Mouse (Mus musculus): ENCODE measurements around the gene Ptbp1. TPM values are rescaled to one million over a fixed set of nuclear protein-coding genes. Genes with fewer than 3 reads are reported as not detected.
A peak's percentile ranks its signal among the peaks of the same experiment; 100 is the strongest.

The Ptbp1 gene
- 47.5 and 74.0 TPM in 2 replicates for polyA plus RNA-seq (2014; fragmentation: Nextera tagmentation; extraction: Ambion mirVana)

DNA sequence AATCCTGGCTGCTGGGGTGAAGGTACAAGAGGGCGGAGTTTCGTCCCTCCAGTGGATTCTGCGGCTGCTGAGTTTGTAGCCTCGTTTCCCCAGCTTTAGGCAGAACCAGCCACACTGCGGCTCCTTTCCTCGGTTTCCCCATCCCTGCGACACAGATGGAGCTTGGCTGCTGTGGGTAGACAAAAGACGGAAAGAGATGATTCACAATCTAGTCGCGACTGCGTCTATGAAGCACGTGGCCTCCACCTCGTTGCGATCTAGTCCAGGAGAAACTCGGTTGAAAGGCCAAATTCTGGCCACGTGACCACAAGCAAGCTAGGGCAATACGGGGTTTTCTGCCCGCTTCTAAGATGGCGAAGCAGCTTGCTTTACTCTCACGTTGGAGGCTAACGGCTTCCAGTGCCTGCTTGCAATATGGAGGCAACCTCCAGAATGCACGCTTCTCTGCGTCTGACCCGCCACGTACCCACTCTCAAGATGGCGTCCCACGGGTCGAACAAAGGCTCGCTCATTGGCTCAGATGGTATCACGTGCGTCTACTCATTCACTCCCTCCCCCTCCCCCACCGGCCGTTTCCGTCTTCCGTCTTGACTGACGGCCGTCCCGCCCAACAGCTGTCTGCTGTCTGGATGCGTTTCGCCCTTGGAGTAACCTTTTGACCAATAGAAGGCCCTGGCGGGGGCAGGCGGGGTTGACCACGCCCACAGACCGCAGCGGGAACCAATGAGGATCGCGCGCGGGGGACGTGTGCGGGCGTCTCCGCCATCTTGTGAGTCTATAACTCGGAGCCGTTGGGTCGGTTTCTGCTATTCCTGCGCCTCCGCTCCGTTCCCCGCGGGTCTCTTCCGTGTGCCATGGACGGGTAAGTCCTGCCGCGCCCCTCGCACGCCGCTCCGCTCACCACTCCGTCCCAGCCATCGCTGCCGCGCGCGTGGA lies at the start of gene Ptbp1:
TSS of gene Ptbp1 (plus strand) at position 568 of the 936 bp plus-strand sequence.
- DNase-seq = peak; percentile 100
- Histone ChIP-seq H3K27ac (replicated peaks; ENCODE audit: low read depth, low read length) (peak within 1 kb of the TSS; percentile 100), H3K4me1 (ENCODE audit: control insufficient read depth, insufficient read depth, low read length) (peaks cover 56% of the 10 kb centered on the region), H3K4me2 (ENCODE audit: low read length) (peak within 1 kb of the TSS; percentile 93), H3K36me3 (ENCODE audit: control insufficient read depth, insufficient read depth, low read length) (peaks cover 18% of the 10 kb centered on the region), H3K9me3 (ENCODE audit: control insufficient read depth, low read length) (no peaks in the 10 kb centered on the region), H3K9ac (replicated peaks; ENCODE audit: low read length) (peak within 1 kb of the TSS; percentile 93), H3K4me3 (replicated peaks; ENCODE audit: low read depth, low read length) (peak within 1 kb of the TSS; percentile 98), H3K27me3 (ENCODE audit: control insufficient read depth, insufficient read depth, low read length) (no peaks in the 10 kb centered on the region)
- under 1% methylated on average over 75 of the region's 75 CpGs for WGBS
- ATAC-seq (ENCODE audit: low FRiP score, low TSS enrichment) = peak; percentile 93

- 79% methylated on average over 11 of the region's 11 CpGs for whole genome bisulfite sequencing
- no peaks in the 10 kb centered on the region for H3K9me3 ChIP-seq (ENCODE audit: control insufficient read depth, low read length)
- no peak for DNase-seq
- peaks cover 34% of the 10 kb centered on the region for H3K36me3 ChIP-seq (ENCODE audit: control insufficient read depth, insufficient read depth, low read length)
- H3K4me2 ChIP-seq (ENCODE audit: low read length) = no peak overlapping the region
- H3K27ac ChIP-seq (replicated peaks; ENCODE audit: low read depth, low read length) = no peak overlapping the region; the same call in 1 of the 2 replicates
- ATAC-seq (ENCODE audit: low FRiP score, low TSS enrichment) = no peak
- H3K9ac ChIP-seq (replicated peaks; ENCODE audit: low read length) = no peak overlapping the region
- no peak overlapping the region for H3K4me3 ChIP-seq (replicated peaks; ENCODE audit: low read depth, low read length)
- H3K27me3 ChIP-seq (ENCODE audit: control insufficient read depth, insufficient read depth, low read length) = no peaks in the 10 kb centered on the region
- peaks cover 42% of the 10 kb centered on the region for H3K4me1 ChIP-seq (ENCODE audit: control insufficient read depth, insufficient read depth, low read length)
Measured at GRCm38 (mm10) chr10:79805636-79806035, 48.6 kb upstream of the Ptbp1 start.

DNA sequence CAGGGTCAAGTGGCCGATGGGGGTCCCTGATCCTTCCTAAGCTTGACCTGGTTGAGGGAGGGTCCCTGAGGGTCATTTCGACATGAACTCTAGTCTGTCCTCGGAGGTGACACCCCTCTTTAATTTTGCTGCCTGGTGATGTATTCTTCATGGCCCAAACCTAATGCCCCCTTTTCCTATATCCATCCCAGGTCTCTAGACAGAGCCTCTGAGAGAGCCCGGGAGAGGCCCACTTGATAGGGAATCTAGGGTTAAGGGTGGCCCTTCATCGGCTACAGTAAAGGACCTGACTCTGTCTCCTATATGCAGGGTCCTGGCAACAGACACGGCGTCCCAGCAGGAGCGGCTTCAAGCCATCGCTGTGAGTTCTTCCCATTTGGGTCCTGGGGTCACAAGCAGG lies 47.9 kb upstream of the Ptbp1 start:
- Histone ChIP-seq H3K4me2 (ENCODE audit: low read length) (no peak overlapping the region), H3K9me3 (ENCODE audit: control insufficient read depth, low read length) (no peaks in the 10 kb centered on the region), H3K9ac (replicated peaks; ENCODE audit: low read length) (no peak overlapping the region), H3K36me3 (ENCODE audit: control insufficient read depth, insufficient read depth, low read length) (peaks cover 41% of the 10 kb centered on the region), H3K27me3 (ENCODE audit: control insufficient read depth, insufficient read depth, low read length) (no peaks in the 10 kb centered on the region), H3K4me3 (replicated peaks; ENCODE audit: low read depth, low read length) (no peak overlapping the region), H3K27ac (replicated peaks; ENCODE audit: low read depth, low read length) (peak overlapping the region; percentile 26; the same call in 1 of the 2 replicates), H3K4me1 (ENCODE audit: control insufficient read depth, insufficient read depth, low read length) (peaks cover 42% of the 10 kb centered on the region)
- DNase-seq (no peak), ATAC-seq (ENCODE audit: low FRiP score, low TSS enrichment) (no peak)
- 91% methylated on average over 9 of the region's 9 CpGs for whole genome bisulfite sequencing

- ATAC-seq (ENCODE audit: low FRiP score, low TSS enrichment) (no peak), DNase-seq (no peak)
- Histone ChIP-seq H3K4me2 (ENCODE audit: low read length) (no peak overlapping the region), H3K9me3 (ENCODE audit: control insufficient read depth, low read length) (no peaks in the 10 kb centered on the region), H3K4me3 (replicated peaks; ENCODE audit: low read depth, low read length) (no peak overlapping the region), H3K9ac (replicated peaks; ENCODE audit: low read length) (no peak overlapping the region), H3K27ac (replicated peaks; ENCODE audit: low read depth, low read length) (peak overlapping the region; percentile 26; the same call in 1 of the 2 replicates), H3K27me3 (ENCODE audit: control insufficient read depth, insufficient read depth, low read length) (no peaks in the 10 kb centered on the region), H3K4me1 (ENCODE audit: control insufficient read depth, insufficient read depth, low read length) (peaks cover 36% of the 10 kb centered on the region), H3K36me3 (ENCODE audit: control insufficient read depth, insufficient read depth, low read length) (peaks cover 47% of the 10 kb centered on the region)
- WGBS = 84% methylated on average over 10 of the region's 10 CpGs
Measured at GRCm38 (mm10) chr10:79806972-79807371, 47.3 kb upstream of the Ptbp1 start.

DNA sequence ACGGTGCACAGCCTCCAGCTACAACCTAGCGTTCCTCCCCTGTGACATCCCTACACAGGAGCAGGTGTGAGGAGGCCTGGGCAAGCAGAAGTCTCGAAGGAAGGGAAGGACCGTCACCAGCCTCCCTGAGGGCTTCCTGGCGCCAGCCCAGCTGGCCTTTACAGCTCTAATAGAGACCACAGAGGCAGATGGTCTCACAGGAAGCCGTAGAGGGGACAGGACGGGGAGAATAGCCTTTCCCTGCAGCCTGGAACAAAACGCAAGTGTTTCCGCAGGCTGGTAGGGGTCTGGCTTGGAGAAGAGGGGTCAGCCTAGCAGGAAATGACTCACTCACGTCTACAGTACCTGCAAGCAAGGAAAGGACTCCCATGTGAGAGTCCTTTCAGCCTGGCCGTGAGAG lies 46.4 kb upstream of the Ptbp1 start:
- Histone ChIP-seq H3K4me1 (ENCODE audit: control insufficient read depth, insufficient read depth, low read length) (peaks cover 27% of the 10 kb centered on the region), H3K4me3 (replicated peaks; ENCODE audit: low read depth, low read length) (no peak overlapping the region), H3K27ac (replicated peaks; ENCODE audit: low read depth, low read length) (peak overlapping the region; percentile 46), H3K36me3 (ENCODE audit: control insufficient read depth, insufficient read depth, low read length) (peaks cover 54% of the 10 kb centered on the region), H3K9me3 (ENCODE audit: control insufficient read depth, low read length) (no peaks in the 10 kb centered on the region), H3K27me3 (ENCODE audit: control insufficient read depth, insufficient read depth, low read length) (no peaks in the 10 kb centered on the region), H3K4me2 (ENCODE audit: low read length) (no peak overlapping the region), H3K9ac (replicated peaks; ENCODE audit: low read length) (no peak overlapping the region)
- ATAC-seq (ENCODE audit: low FRiP score, low TSS enrichment) = no peak
- WGBS = 45% methylated on average over 11 of the region's 11 CpGs
- no peak for DNase-seq

DNA sequence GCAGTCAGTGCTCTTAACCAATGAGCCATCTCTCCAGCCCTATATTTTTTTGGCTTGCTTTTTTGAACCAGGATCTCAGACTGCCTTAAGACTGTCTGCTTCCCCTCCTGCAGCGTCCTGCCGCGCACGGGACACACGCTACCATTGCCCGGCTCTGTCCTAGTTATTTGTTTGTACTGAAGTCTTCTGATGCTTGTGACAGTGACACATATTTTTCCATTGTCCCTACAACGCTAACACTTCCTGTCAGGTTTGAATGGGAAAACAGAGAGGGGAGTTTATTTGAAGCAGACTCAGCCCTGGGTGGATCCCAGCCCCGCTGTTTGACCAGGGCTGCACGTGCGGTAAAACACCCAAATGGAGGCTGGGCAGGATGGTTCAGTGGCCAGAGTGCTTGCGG lies 45.5 kb upstream of the Ptbp1 start:
- peaks cover 56% of the 10 kb centered on the region for H3K36me3 ChIP-seq (ENCODE audit: control insufficient read depth, insufficient read depth, low read length)
- WGBS = 92% methylated on average over 11 of the region's 11 CpGs
- no peak for ATAC-seq (ENCODE audit: low FRiP score, low TSS enrichment)
- H3K27me3 ChIP-seq (ENCODE audit: control insufficient read depth, insufficient read depth, low read length) = no peaks in the 10 kb centered on the region
- no peak overlapping the region for H3K27ac ChIP-seq (replicated peaks; ENCODE audit: low read depth, low read length)
- H3K4me3 ChIP-seq (replicated peaks; ENCODE audit: low read depth, low read length) = no peak overlapping the region
- H3K4me1 ChIP-seq (ENCODE audit: control insufficient read depth, insufficient read depth, low read length) = peaks cover 18% of the 10 kb centered on the region
- no peak overlapping the region for H3K9ac ChIP-seq (replicated peaks; ENCODE audit: low read length)
- no peak overlapping the region for H3K4me2 ChIP-seq (ENCODE audit: low read length)
- DNase-seq = no peak
- H3K9me3 ChIP-seq (ENCODE audit: control insufficient read depth, low read length) = no peaks in the 10 kb centered on the region

DNA sequence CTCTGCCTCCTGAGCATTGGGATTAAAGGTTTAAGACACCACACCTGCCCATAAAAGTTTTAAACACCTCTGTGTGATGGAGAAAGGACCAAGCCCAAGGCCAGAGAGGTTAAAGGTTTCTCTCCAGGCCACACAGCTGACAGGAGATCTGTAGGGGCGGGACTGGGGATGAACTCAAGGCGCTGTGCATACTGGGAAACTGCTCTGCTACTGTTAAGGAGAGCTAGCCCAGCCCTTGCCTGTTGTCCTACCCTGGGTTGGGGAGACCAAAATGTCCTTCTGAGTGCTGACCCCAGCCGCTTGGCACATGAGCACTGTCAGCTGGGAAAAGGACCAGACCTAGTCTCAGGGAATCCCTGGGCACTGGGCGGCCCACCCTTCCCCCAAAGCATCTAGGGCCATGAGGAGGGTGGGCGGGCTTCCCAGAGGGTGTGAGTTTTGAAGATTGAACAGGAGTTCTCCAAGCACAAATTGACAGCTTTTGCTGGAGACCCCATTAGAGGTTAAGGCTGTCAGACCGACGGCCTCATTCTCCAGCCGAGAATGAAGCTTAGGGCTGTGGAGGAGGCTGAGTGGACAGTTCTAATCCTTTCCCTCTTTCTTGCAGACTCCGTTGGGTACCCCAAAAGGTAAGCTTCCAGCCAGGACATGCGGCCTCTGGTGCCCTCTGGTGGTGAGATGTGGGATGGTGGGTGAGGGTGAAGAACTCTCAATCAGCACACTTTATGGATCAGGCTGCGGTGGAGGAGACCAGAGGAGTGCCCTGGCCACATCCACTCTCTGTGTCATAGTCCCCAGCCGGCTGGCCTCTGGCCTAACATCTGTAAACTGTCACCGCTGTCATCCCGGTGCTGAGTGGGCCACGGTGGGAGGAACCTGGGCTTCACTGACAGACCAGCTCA lies 42.2 kb upstream of the Ptbp1 start:
- Histone ChIP-seq H3K27ac (replicated peaks; ENCODE audit: low read depth, low read length) (0 out of 2 replicates have a peak overlapping the region, but pooled peaks have one; percentile 22), H3K27me3 (ENCODE audit: control insufficient read depth, insufficient read depth, low read length) (no peaks in the 10 kb centered on the region), H3K9me3 (ENCODE audit: control insufficient read depth, low read length) (no peaks in the 10 kb centered on the region), H3K36me3 (ENCODE audit: control insufficient read depth, insufficient read depth, low read length) (peaks cover 82% of the 10 kb centered on the region), H3K4me3 (replicated peaks; ENCODE audit: low read depth, low read length) (no peak overlapping the region), H3K4me2 (ENCODE audit: low read length) (no peak overlapping the region), H3K9ac (replicated peaks; ENCODE audit: low read length) (no peak overlapping the region), H3K4me1 (ENCODE audit: control insufficient read depth, insufficient read depth, low read length) (no peaks in the 10 kb centered on the region)
- DNase-seq (peak; percentile 90), ATAC-seq (ENCODE audit: low FRiP score, low TSS enrichment) (peak; percentile 49; the same call in 1 of the 2 replicates)
- WGBS = 29% methylated on average over 15 of the region's 15 CpGs

DNA sequence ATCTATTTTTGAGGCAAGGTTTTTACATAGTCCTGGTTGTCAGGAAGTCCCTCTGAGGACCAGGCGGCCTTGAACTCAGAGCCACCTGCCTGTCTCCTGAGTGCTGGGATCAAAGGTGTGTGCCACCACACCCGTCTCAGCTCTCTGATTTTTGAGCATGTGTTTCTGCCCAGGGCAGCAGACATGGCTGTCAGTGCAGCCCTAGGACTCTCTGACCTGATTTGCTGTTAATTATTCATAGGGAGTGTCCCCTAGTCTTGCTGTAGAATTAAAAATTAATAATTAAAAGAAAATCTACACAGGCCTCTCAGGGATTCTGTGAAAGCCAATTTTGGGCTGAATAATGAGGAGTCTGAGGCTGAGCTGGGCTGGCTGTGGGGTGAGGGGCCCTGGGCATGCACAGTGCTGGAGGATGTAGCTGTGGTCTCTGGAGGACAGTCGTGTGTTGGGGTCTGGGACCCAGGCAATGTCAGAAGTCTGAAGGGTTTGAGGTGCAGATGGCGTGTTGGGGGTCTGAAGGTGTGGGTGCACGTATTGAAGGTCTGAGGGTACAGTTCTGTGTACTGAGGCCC lies 39.9 kb upstream of the Ptbp1 start:
- WGBS = 72% methylated on average over 5 of the region's 5 CpGs
- Histone ChIP-seq H3K9ac (replicated peaks; ENCODE audit: low read length) (no peak overlapping the region), H3K4me2 (ENCODE audit: low read length) (no peak overlapping the region), H3K27ac (replicated peaks; ENCODE audit: low read depth, low read length) (peak overlapping the region; percentile 60; the same call in 1 of the 2 replicates), H3K36me3 (ENCODE audit: control insufficient read depth, insufficient read depth, low read length) (peaks cover 78% of the 10 kb centered on the region), H3K4me1 (ENCODE audit: control insufficient read depth, insufficient read depth, low read length) (no peaks in the 10 kb centered on the region), H3K27me3 (ENCODE audit: control insufficient read depth, insufficient read depth, low read length) (no peaks in the 10 kb centered on the region), H3K4me3 (replicated peaks; ENCODE audit: low read depth, low read length) (no peak overlapping the region), H3K9me3 (ENCODE audit: control insufficient read depth, low read length) (no peaks in the 10 kb centered on the region)
- ATAC-seq (ENCODE audit: low FRiP score, low TSS enrichment) = no peak
- DNase-seq = no peak

All from midbrain, embryonic 14.5 days (tissue).